Mouse (Mus musculus) liver, postnatal 0 days (tissue): ENCODE data around the gene Adgrb3. TPM values are rescaled to one million over a fixed set of nuclear protein-coding genes. Genes with fewer than 3 reads are reported as not detected.

Experiments
- ATAC-seq: fragments of 200-750 bp; cut with Nextera tagmentation; 2 replicates; pipeline ENCODE4 v1.8.0; 2017; ENCODE audit warnings: mild to moderate bottlenecking, moderate library complexity
- DNase-seq: peaks from one replicate; pipeline ENCODE4 v3.0.0-alpha.2; 2016
- H3K27ac ChIP-seq: fragments of 300-500 bp; sonication (generic); 2 replicates; pipeline ENCODE4 v1.5.1; 2014; ENCODE audit warnings: antibody characterized with exemption, moderate library complexity, mild to moderate bottlenecking, low read depth
- H3K27me3 ChIP-seq: fragments of 300-500 bp; sonication (generic); 2 replicates; pipeline ENCODE4 v1.6.1; 2014; ENCODE audit warnings: low read length, control low read depth, mixed read lengths; ENCODE audit not compliant: insufficient read depth
- H3K36me3 ChIP-seq: fragments of 300-500 bp; sonication (generic); replicated peaks from 2 replicates; pipeline ENCODE4 v1.6.1; 2014; ENCODE audit warnings: mild to moderate bottlenecking, control low read depth, low read length, moderate library complexity, mixed read lengths; ENCODE audit not compliant: insufficient read depth
- H3K4me1 ChIP-seq: fragments of 300-500 bp; sonication (generic); 2 replicates; pipeline ENCODE4 v1.6.1; 2014; ENCODE audit warnings: antibody characterized with exemption, mild to moderate bottlenecking, control low read depth; ENCODE audit not compliant: insufficient read depth
- H3K4me2 ChIP-seq: fragments of 300-500 bp; sonication (generic); 2 replicates; pipeline ENCODE4 v1.6.1; 2014; ENCODE audit warnings: low read depth, mild to moderate bottlenecking, low read length, moderate library complexity, mixed read lengths
- H3K4me3 ChIP-seq: fragments of 300-500 bp; sonication (generic); 2 replicates; pipeline ENCODE4 v1.5.1; 2014; ENCODE audit warnings: low read depth, low read length
- H3K9ac ChIP-seq: fragments of 300-500 bp; sonication (generic); replicated peaks from 2 replicates; pipeline ENCODE4 v1.6.1; 2014; ENCODE audit warnings: mild to moderate bottlenecking, moderate library complexity
- H3K9me3 ChIP-seq: fragments of 300-500 bp; sonication (generic); 2 replicates; pipeline ENCODE4 v1.6.1; 2016; ENCODE audit warnings: mild to moderate bottlenecking, control low read depth, low read length, mixed read lengths
- CTCF ChIP-seq: sonication (generic); IDR thresholded peaks from 2 replicates; pipeline ENCODE4 v1.5.1; 2016; ENCODE audit warnings: antibody characterized with exemption, low read depth
- EP300 ChIP-seq: IDR thresholded peaks from 2 replicates; pipeline ENCODE4 v1.6.1; 2016; ENCODE audit warnings: antibody characterized with exemption, low read depth, mild to moderate bottlenecking
- WGBS: fragments of 180-500 bp; shearing (Covaris S2); extraction: QIAGEN DNeasy Blood & Tissue Kit; methylation state at CpG from one replicate; pipeline ENCODE4 v1.1.7; 2014; ENCODE audit not compliant: insufficient replicate concordance; 5-methylcytosine and 5-hydroxymethylcytosine counted together
- polyA plus RNA-seq: library from polyadenylated mRNA; unstranded; fragments of >200 nt; fragmentation: Nextera tagmentation; extraction: Ambion mirVana; gene quantifications from 2 replicates; pipeline ENCODE4 v1.2.1, GENCODE M21; 2015

Gene Adgrb3
- polyA plus RNA-seq, 1 experiment from 2014 or later, result not detected

DNA sequence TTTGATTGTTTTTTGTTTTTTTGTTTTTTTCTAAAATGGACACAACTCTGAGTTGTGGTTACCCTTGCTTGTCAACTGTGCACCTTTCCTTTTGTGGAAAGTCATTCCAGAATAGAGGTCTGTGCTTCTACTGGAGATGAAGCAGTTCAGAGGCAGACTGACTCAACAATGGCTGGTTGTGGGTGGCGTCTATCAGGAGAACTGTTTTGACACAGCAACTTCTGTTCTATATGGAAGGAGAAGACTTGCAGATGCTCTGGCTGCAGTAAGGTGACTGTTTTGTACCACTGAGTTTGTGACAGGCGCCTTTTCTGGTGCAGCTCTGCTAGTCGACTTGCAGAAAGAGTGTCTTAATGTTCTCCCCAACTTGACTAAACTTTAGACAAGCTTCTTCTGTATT, 768.6 kb downstream of the Adgrb3 start:
- ATAC-seq (no peak), DNase-seq (no peak)
- no peaks in the 10 kb centered on the region for H3K36me3 ChIP-seq
- TF ChIP-seq CTCF (no peak), EP300 (no peak)
- H3K9me3 ChIP-seq, result no peaks in the 10 kb centered on the region
- no peak overlapping the region for H3K4me2 ChIP-seq
- no peak overlapping the region for H3K9ac ChIP-seq
- H3K27me3 ChIP-seq, result no peaks in the 10 kb centered on the region
- H3K4me3 ChIP-seq, result no peak overlapping the region
- H3K27ac ChIP-seq, result no peak overlapping the region
- H3K4me1 ChIP-seq, result no peaks in the 10 kb centered on the region
- 71% methylated on average over 3 of the region's 3 CpGs for WGBS

DNA sequence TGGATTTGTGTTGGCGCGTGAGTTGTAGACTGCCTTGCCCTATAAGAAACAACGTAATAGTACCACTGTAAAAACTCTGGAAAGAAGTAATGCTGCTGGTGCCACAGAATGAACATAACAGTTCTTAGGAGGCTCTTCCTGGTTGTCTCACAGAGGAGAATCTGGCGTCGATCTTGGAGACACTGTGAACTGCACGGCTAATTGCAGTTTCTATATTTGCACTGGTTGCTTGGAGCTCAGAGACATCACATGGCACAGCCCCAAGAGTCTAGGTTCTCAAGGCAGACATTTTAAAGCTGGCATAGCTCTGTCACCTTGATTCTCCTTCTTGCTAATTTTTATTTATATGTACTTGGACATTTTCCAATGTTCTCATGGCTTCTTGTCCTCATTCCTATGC, 769.3 kb downstream of the Adgrb3 start:
- Histone ChIP-seq H3K4me1 (no peaks in the 10 kb centered on the region), H3K27me3 (no peaks in the 10 kb centered on the region), H3K4me3 (no peak overlapping the region), H3K27ac (no peak overlapping the region), H3K9me3 (no peaks in the 10 kb centered on the region), H3K36me3 (no peaks in the 10 kb centered on the region), H3K9ac (no peak overlapping the region), H3K4me2 (no peak overlapping the region)
- no peak for DNase-seq
- ATAC-seq, result no peak
- WGBS, result 80% methylated on average over 6 of the region's 6 CpGs
- TF ChIP-seq CTCF, result no peak
- TF ChIP-seq EP300, result no peak

DNA sequence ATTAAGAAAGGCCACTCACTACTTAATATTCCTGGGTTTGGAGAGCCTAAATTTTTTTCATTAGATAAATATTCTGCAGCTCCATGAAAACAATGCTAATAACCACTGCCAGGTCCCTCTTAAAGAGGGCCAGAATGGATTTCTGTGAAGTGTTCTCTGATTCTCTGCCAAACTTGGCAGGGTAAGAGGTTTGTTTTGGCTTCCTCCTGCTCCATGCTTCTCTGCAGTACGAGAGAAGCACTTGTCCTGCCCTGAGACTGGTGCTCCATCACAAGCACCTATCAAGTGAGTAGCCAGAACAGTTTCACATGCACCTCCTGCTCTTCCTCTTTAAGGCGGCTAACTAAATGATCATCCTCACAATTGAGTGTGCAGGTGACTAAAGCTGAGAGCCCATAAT, 771.9 kb downstream of the Adgrb3 start:
- ATAC-seq (no peak), DNase-seq (no peak)
- no peaks in the 10 kb centered on the region for H3K4me1 ChIP-seq
- no peaks in the 10 kb centered on the region for H3K9me3 ChIP-seq
- H3K4me3 ChIP-seq, result no peak overlapping the region
- H3K27me3 ChIP-seq, result no peaks in the 10 kb centered on the region
- WGBS, result 53% methylated on average over 2 of the region's 2 CpGs
- H3K36me3 ChIP-seq, result no peaks in the 10 kb centered on the region
- no peak for TF ChIP-seq EP300
- no peak overlapping the region for H3K9ac ChIP-seq
- H3K27ac ChIP-seq, result no peak overlapping the region
- H3K4me2 ChIP-seq, result no peak overlapping the region

DNA sequence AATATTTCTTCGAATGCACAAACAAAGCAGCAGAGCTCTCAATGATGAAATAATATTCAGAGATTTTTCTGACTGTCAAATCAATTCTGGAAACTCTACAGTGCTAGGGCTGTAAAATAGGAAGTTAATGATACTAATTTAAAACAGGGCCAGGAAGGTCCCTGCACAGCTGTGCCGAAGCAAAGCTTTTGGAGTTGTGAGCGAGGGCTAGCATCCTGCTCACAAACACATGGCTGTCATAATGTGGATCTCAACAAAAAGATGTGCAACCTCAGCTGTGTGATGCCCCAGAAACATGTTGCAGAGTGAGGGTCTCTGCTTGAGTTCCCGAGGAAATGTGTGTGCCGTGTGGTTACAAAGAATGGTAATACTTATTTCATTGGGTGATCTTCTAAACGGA, 772.3 kb downstream of the Adgrb3 start:
- no peak for ATAC-seq
- Histone ChIP-seq H3K9ac (no peak overlapping the region), H3K4me2 (no peak overlapping the region), H3K36me3 (no peaks in the 10 kb centered on the region), H3K27ac (no peak overlapping the region), H3K27me3 (no peaks in the 10 kb centered on the region), H3K9me3 (no peaks in the 10 kb centered on the region), H3K4me3 (no peak overlapping the region), H3K4me1 (no peaks in the 10 kb centered on the region)
- TF ChIP-seq CTCF (no peak), EP300 (no peak)
- no peak for DNase-seq
- 67% methylated on average over 6 of the region's 6 CpGs for WGBS

DNA sequence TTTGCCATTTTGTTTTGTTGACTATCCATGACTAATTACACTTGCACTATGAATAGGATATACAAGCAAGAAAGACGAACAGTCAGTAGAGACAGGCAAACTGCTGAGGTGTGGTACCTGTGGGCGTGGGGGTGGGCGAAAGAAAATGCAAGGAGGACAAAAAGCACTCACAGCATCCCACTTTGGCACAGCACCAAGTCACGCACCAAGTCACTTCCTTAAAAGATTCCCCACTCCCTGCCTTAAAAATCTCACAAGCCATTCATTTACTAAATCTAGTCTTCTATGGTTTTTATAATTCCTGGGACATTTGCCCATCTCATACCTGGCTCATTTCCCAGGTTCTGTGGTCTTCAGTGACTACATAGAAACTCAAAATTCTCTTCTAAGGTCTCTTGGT, 787.4 kb downstream of the Adgrb3 start:
- Histone ChIP-seq H3K36me3 (no peaks in the 10 kb centered on the region), H3K4me3 (no peak overlapping the region), H3K4me1 (no peaks in the 10 kb centered on the region), H3K27me3 (no peaks in the 10 kb centered on the region), H3K27ac (no peak overlapping the region), H3K4me2 (no peak overlapping the region), H3K9ac (no peak overlapping the region), H3K9me3 (no peaks in the 10 kb centered on the region; the same call in 1 of the 2 replicates)
- no peak for TF ChIP-seq CTCF
- no peak for TF ChIP-seq EP300
- ATAC-seq (no peak), DNase-seq (no peak)
- 68% methylated on average over 4 of the region's 4 CpGs for WGBS

DNA sequence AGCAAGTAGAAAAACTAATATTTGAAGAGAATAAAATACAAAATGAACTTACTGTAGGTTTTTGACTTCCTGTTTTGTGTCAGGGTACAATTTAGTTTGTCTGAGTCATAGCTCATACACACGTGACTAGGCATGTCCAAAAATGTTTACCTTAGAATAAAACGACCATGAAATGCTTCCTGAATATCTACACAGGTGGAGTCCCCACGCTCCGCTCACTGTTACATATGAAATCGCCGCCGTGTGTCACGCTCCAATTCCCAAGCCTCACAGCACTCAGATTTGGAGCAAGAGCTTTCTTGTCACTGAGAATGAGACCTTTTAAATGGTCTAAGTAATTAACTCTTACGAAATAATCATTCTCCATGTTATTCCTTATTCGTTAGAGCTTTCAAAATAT, 795.3 kb downstream of the Adgrb3 start:
- no peaks in the 10 kb centered on the region for H3K4me1 ChIP-seq

More for the DNA sequence above, 795.3 kb downstream of the Adgrb3 start:
- Histone ChIP-seq H3K9ac (no peak overlapping the region), H3K4me2 (no peak overlapping the region), H3K27me3 (no peaks in the 10 kb centered on the region), H3K27ac (no peak overlapping the region), H3K9me3 (no peaks in the 10 kb centered on the region; the same call in 1 of the 2 replicates), H3K36me3 (no peaks in the 10 kb centered on the region), H3K4me3 (no peak overlapping the region)
- TF ChIP-seq EP300, result no peak
- no peak for TF ChIP-seq CTCF
- 74% methylated on average over 10 of the region's 10 CpGs for whole genome bisulfite sequencing
- DNase-seq (no peak), ATAC-seq (no peak)
